Mouse (Mus musculus): ENCODE results near the gene Egfem1.

DNA sequence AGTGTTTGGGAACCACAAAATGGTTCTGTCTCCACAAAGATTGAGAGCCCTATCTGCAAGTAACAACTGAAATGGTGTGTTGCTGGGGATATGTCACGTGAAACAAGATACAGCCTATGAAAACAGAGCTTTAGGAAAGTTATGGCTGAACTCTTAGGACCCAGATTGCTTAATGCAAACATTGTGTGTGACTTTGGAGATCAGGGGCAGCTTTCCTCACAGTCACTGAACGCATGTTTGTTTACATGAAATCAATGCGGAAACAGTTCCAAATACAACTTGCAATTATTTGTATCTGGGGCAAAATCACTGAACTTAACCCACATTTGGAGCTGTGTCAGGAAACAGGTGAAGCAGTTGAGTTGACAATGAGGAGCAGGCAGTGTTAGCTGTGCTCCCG is 650.8 kb downstream of the Egfem1 start:
- TF ChIP-seq CTCF (IDR thresholded peaks at IDR 0.05; ENCODE audit: extremely low read depth, insufficient read depth, low read length) (no peak), POLR2A (IDR thresholded peaks at IDR 0.05; ENCODE audit: extremely low read depth, insufficient read depth, low read length) (no peak)

All from cortical plate, adult 2 months (tissue).